Mouse (Mus musculus) kidney, adult 8-10 months (tissue): ENCODE results near the gene Ltbp4.

Experiments
- DNase-seq, 2 experiments: peaks; one replicate each; pipeline ENCODE4 v3.0.0; 2022

The Ltbp4 gene

DNA sequence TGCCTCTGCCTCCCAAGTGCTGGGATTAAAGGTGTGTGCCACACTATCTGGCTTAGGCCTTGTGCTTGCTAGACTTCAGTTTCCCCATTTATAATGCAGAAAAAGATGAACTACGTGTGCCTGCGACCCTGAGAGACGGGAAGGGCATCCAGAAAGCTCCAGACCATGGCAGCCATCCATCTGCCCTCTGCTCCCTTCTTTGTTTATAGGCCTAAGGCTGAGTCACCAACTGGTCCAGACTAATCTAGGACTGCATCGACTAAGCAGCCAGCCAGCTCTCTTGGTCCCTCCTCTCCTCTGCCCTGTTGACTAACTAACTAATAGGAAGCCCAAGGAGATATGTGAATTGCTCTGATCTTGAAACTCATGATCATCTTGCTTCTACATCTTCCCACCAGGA, 41.5 kb downstream of the Ltbp4 start:
- DNase-seq: no peak

DNA sequence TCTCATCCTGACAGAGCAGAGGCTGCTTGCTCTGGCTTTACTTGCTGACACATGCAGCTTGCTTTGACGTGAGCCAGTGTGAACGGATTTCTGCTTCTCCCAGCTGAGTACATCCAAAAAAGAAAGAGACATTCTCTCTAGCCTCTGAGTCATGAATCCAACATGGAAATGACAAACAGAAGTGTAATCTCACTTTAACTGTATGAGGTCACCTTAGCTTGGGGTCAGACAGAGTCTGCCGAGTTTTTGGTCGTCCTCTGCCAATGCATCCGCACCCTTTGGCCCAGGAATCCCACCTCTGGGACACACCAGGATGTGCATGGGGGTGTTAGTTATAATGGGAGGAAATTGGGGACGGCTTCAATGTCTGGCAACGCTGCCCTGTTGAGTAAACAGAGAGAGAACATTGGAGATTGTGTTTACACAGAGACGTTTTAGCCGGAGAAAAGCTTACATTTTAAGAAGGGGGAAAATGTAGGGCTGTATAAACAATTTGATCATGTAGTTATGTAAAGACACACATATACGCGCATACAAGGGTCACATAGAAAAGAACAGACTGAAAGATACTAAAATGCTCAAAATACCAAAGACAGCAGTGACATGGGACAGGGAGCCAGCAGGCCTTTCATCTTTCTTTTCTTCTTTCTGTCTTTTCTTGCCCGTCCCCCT, 45.6 kb downstream of the Ltbp4 start:
- DNase-seq: no peak

DNA sequence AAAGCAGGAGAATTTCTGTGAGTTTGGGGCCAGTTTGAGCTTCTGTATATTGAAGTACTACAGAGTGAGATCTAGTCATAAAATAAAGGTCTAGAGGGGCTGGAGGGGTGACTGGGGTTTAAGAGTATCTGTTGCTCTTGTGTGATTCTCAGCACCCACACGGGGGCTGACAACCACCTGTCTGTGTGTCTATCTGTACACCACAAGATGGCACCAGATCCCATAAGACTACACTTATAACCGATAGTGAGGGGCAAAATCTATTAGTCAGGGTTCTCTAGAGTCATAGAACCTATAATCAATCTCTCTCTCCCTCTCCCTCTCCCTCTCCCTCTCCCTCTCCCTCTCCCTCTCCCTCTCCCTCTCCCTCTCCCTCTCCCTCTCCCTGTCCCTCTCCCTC, 46.9 kb downstream of the Ltbp4 start:
- DNase-seq: no peak

DNA sequence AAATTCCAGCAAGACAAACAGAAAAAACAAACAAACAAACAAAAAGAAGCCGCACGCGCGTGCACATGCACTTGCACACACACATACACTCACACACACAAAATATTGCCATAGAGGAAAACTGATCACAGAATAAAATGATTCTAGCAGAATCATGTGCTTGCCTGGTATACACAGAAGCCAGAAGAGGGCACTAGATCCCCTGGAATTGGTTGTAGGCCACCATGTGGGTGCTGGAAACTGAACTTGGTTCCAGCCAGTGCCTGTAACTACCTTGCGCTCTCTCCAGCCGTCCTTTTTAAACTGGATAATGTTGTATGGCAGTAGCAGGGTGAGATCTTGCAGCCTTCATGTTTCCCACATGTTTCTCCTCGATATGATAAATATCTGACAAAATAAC, 48.8 kb downstream of the Ltbp4 start:
- no peak for DNase-seq

DNA sequence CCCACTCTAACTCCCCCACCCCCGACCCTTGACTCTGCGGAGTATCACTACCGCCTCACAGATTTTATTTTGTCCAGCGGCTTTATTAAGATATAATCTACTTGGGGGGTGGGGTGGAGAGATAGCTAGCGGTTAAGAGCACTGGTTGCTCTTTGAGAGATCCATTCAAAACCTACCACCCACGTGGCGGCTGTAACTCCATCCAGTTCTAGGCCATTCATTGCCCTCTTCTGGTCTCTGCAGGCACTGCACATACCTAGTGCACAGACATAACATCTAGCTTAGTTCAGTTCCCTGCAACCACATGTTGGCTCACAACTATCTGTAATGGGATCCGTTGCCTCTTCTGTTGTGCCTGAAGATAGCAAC, 51.8 kb downstream of the Ltbp4 start:
- DNase-seq: peak; percentile 52 to 80

DNA sequence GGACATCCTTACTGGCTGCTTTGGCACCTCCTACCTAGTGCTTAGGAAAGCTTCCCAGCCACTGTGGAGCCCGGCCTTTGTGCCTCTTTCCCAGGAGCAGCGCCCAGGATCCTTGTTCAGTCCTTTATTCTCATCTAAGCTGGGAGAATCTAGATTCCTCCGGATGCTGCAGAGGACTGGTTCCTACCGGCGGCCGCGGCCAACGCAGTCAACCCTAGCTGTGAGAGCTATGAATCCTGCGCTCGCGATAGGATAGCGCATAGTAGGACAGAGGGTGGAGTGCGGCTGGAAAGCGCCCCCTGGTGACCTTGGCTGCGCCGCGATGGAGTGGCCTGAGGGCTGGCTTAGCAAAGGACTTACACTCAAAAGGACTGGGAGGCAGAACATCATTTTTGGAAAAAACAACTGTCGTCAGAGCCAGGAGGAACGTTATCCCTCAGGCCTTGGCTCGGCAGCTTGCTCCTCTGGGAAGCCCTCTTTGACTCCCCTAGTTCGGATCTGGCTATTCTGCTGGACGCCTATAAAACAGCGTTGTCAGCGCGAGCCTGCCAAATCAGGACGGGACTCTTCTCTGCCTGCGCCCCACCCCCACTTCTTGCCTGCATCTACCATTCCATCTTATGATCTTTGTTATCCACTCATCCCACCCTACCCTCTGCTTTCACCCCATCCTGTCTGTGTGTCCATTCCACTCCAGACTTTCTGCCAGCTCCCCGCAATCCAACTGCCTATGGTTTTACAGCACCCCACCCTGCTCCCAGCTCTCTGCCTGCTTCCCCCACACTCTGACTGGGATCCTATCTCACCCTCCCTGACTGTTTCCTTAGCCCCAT, 52.4 kb downstream of the Ltbp4 start:
- DNase-seq: no peak

DNA sequence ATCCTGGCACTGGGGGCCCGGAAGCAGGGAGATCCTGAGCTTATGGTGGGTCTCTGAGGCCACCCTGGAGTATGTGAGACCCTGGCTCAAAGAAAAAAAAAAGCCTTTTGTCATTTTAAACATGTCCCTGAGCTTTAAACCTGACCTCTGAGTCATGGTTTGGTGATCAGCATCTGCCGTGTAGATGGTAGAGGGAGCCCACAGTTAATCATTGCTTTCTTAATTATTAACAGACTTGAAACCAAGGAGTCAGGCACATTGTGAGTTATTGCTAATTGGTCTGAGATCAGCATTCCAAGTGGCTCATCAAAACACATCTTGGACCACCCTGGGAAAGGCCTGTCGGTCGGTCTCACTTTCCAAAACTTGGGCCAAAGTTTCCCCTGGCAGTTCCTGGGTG, 55.3 kb downstream of the Ltbp4 start:
- peak in 1 of 2 experiments; percentile 41 for DNase-seq

DNA sequence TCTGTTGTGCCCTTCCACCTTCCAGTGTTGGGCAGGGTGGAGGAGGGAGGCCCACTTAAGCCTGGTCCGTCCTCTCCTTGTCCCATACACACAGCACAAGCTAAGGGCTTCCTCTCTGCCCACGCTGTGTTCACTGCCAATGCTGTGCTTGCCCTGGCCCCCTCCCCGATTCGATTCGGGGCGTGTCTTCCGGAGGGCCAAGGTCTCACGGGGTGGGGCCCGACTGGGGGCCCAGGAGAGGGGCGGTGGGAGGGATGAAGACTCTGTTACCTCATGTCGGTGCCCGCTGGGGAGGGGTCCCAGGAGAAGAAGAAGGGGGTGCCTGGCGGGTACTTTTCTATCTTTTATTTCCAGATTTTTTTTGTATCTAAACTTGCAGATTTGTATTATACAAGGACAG, 55.8 kb downstream of the Ltbp4 start:
- no peak for DNase-seq

DNA sequence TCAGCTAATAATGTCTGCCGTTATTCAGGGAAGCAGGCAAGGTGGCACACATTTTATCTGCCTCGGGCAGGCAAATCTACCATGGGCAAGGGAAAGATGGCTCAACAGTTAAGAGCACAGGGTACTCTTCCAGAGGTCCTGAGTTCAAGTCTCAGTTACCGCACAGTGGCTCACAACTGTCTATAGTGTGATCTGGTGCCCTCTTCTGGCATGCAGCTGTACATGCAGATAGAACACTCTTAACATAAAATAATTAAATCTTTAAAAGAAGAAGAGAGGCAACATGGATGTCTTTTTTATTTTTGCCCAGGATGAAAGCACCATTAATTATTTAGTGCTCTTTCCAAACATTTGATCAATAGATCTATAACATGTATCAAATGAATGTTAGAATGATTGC, 60.3 kb downstream of the Ltbp4 start:
- no peak for DNase-seq

DNA sequence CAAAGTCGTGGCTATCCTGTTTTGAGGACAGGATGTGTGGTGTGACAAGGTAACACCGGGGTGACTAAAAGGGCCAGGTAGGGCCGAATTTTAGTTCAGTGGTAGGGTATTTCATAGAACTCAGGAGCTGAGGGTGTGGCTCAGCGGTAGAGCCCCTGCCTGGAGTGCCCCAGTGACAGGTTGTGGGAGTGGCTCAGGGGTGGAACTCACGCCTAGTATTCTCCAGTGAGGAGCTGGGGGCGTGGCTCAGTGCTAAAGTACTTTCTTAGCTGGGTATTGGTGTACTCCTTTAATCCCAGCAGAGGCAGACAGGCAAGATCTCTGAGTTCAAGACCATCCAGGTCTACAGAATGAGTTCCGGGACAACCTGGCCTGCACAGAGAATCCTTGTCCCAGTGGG, 61.5 kb downstream of the Ltbp4 start:
- no peak for DNase-seq

DNA sequence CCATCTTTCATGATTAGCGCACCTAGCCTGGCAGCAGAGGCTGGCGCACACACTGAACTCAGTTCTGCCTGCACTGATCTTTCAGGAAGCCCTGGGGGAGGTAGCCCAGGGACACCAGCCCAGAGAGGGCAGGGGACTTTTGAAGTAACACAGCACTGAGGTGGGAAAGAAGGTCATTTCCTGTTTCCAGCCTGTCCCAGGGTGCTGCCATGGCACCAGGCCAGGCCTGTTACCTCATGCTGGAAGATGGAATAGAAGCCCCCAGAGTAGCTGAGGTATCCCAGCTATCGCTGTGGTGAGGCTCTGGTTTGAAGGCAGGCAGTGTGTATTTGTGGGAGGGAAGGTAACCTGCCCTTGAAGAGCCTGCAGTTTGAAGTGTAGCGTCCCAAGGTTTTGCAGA, 62.6 kb downstream of the Ltbp4 start:
- DNase-seq: no peak

DNA sequence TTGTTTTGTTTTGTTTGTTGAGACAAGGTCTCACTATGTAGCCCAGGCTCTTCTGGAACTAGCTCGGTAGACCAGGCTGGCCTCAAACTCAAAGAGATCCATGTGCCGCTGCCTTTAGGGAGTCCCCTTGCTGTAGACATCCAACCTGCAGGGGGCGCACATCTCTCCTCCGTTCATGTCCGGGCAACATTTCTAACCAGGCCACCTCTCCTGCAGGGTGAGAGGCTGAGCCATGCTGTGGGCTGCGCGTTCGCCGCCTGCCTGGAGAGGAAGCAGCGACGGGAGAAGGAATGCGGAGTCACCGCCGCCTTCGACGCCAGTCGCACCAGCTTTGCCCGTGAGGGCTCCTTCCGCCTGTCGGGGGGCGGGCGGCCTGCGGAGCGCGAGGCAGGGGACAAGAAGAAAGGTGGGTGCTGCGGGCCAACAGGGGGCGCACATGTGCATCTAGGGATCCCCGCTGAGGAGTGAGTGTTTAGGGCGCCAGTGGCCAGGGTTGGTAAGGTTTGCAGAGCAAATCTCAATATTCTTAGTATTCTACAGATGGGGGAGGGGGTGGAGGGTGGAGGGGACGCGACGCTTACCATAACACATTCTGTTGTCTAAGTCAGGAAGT, 63.6 kb downstream of the Ltbp4 start:
- DNase-seq: no peak

DNA sequence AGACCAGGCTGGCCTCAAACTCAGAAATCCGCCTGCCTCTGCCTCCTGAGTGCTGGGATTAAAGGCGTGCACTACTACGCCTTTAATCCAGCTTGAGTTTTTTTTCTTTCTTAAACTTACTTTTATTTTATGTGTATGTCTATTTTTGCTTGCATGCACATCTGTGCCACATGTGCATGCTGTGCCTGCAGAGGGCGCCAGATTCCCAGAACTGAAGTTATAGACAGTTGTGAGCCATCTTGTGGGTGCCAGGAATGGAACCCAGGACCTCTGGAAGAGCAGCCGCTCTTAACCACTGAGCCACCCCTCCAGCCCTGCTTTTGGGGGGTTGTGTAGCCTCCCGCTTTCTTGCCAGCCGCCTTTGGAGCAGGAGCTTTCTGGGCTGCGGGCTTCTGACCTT, 66.1 kb downstream of the Ltbp4 start:
- no peak for DNase-seq

DNA sequence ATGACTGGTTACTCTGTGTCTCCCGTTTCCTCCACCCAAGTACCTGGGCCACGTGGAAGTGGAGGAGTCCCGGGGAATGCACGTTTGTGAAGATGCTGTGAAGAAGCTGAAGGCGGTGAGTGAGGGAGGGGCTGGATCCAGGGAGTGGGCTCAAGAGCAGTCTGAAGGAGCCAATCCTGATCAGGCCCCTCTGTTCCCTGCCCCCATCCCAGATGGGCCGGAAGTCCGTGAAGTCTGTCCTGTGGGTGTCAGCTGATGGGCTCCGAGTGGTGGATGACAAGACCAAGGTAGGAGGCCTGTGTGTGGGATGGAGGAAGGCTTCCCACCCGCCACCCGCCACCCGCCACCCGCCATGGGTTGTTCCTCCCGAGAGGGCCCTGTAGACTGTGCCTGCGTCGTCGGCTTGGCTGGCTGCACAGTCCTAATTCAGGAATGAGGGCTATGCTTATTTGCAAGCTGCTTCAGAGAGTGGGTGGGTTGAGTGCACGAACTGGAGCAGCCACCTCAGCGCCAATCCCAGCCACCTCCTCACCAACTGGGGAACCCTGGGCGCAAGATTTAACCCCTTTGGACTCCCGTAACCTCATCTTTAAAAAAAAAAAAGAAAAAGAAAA, 70.9 kb downstream of the Ltbp4 start:
- DNase-seq: no peak

DNA sequence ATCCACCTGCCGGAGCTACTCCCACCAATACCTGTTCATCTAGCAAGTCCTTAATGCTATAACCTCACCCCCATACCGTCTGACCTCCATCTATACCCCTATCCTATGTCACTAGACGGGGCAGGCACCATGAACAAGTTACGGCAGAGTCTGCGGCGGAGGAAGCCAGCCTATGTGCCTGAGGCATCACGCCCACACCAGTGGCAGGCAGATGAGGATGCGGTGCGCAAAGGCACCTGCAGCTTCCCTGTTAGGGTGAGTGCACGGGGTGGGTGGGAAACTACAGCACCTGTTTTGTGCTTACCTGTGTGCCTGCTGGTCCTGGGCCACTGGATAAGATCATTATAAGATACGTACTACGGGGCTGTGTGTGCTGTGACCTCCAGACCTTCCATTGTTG, 72.7 kb downstream of the Ltbp4 start:
- no peak for DNase-seq

DNA sequence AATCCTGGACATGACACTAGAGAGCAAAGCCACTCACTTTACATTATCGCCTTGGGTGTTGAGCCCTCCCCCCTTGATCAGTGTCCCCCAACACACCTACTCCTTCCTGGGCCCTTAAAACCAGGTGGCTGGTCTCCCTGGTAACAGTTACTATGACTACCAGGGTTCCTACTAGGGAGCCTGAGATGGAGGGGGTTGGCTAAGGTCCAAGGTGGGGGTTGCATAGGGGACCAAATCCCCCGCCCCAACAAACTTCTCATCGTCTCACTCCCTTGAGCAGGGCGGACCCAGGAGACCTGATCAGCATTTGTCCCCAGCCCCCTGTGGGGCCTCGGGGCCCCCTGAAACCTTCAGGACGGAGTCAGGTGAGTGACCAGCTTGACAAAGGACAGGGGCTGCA, 75.6 kb downstream of the Ltbp4 start:
- no peak for DNase-seq

DNA sequence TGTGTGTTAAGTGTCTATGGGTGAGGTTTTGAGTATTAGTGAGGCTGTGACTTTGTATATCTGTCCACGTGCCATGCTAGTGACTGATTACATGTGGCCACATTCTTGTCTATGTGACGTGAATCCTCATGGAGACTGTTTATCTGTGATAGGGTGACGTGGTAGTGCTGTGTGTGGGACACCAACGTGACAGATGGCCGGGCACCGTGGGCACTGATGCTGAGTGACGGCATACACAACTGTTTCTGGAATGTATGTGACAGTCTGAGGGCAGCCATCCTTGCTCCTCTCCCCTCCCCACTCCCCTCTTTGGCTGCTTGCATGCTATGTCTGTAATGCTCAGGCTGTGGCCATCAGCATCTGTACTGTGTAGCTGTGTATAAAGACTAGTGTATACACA, 76.6 kb downstream of the Ltbp4 start:
- no peak for DNase-seq

DNA sequence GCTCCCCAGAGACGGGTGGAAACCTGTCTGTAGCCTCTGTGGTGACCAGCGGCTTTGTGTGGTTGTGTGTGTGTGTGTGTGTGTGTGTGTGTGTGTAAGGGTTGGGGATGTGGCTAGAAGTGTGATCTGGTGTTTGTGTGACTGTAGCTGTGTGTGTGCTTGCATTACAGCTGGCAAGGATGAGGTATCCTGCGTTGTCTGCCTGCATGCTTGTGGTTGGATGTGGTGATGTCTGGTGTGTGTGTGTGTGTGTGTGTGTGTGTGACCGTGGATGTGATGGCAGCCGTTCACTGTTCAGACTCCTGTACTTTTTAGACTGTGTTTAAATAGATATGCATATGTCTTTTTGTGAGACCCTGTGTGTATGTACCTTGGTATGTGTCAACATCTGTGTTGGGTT, 77.7 kb downstream of the Ltbp4 start:
- DNase-seq: no peak

DNA sequence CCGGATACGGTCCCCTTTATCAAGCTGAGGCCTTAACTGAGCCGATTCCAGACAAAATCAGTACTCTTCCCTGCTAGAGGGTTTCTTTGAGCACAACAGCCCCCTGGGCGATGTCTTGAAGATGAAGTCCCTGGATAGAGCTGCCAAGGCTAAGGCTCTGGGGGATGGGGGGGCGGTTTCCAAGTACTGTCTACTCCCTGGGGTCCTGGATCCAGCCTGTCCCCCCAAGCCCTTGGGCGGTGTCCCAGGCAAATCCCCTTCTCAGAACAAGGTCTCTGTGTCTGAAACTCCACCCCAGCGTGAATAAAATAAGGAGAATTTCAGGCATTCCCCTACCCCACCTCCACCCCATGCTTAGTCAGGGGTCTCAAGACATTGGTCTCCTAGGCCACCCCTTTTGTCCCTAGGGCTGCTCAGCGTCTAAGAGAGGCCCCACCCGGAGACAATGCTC, 78.2 kb downstream of the Ltbp4 start:
- DNase-seq: no peak

DNA sequence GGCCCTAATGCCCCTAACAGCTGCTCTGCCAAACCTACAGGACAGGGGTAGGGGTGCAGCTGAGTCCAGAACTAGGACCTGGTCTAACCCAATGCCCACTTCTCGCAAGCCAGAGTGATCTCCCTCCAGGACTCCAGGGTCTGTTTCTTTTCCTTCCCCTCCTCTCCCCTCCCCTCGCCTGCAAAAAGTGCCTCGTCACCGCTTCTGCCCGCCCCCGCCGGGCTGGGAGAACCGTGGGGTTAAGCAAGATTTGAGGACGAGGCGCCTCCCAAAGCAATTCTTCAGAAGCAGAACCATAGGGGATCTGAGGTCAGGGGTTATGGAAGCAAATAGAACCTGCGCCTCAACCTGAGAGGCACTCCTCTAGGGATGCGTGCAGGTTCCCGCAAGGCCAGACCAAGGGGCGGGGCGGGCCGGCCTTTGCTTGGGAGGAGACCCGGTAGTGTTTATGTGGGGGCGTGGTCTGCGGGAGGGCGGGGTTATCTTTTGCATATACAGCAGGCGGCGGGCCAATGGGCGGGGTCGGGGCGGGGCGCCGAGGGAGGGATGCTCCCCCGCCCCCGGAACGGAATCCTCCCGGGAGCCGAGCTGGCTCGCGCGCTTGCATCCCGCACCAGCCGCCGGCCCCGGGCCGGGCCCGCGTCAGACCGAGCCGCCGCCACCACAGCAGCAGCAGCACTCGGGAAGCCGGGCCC, 79.1 kb downstream of the Ltbp4 start, which contains the start of gene Numbl:
Numbl (plus strand) TSS at position 229 of the 695 bp plus-strand sequence.
- DNase-seq: peak; percentile 92 to 93

DNA sequence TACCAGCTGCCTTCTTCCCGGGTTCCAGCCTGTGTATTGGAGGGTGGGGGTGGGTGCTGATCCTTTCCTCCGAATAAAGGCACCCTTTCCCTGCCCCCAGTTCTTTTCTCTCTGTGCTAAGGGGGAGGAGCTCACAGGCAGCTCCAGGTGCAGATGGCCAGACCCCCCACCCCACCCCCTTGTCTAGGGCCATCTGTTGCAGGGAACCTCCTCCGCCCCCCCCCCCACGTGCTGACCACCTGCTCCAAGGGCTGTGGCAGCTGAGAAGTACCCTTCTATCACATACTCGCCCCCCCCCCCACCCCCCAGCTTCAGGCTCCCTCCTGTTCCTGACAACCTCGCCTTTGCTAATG, 79.7 kb downstream of the Ltbp4 start:
- no peak for DNase-seq

DNA sequence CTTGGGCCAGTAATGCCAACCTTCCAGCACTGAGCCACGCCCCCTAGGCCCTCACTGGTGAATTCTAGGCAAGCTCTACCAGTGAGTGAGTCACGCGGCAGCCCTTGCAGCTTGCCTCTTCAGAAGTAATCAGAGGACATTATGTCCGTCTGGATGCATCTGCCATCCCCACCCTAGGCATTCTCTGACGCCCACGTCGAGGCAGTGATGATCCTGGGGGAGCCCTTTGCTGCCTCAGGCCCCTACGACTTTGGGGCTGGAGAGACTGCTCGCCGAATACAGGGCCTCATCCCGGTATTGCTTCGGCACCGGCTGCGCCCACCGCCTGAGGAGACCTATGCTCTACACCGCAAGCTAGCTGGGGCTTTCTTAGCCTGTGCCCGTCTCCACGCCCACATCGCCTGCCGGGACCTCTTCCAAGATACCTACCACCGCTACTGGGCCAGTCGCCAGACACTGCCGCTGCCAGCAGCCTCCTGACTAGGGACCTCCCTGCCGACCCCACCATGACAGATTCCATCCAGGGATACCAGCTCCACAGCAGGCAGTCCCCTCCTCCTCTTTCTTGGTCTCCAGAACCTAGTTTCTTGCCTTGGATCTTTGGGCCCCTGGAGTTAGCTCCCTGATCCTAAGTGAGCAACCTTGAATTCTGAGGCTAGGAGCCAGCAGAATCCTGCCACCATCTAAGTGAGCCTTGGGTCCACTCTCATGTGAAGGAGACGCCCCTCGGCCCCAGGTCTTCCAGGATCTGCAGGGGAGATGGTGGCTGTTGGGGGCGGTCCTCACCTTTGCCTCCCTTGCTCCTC, 80.2 kb downstream of the Ltbp4 start:
- peak; percentile 54 to 59 for DNase-seq
